Mouse (Mus musculus): Measurements from ENCODE around the gene Phactr4. TPM values are rescaled to one million over a fixed set of nuclear protein-coding genes. Genes with fewer than 3 reads are reported as not detected.
"Not testable (repeated sequence)": the region's sequence is repeated elsewhere in the genome, so short reads cannot be mapped to it uniquely, and the experiment has no call there.

Gene Phactr4
- polyA plus RNA-seq, 1 experiment from 2014 or later: 19.7 TPM

DNA sequence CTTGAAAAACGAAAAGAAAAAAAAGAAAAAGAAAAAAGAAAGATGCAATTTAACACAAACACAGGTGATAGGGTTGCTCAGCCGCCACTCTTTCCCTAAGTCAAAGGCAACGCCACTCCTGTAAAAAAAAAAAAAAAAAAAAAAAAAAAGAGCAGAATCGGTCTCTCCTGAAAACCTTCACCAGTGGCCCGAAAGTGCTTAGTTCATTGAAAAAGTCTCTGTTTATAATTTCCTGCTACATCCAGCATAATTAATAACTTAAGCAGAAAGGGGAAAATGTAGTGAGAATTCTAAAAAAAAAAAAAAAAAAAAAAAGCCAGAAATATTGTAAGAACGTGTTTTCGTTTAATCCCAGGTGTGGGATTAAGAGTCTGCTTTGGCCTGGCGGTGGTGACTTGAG is 22.2 kb upstream of the Phactr4 start:
- no peak overlapping the region for H3K27ac ChIP-seq
- 85% methylated on average over 8 of the region's 8 CpGs for WGBS
- 0 out of 2 replicates have a peak, but pooled peaks cover 4% of the 10 kb centered on the region for H3K9me3 ChIP-seq
- H3K4me1 ChIP-seq (replicated peaks): no peaks in the 10 kb centered on the region
- no peak overlapping the region for H3K9ac ChIP-seq (replicated peaks)
- no peaks in the 10 kb centered on the region for H3K27me3 ChIP-seq
- no peaks in the 10 kb centered on the region for H3K36me3 ChIP-seq
- no peak for ATAC-seq (ENCODE audit: insufficient number of reproducible peaks, insufficient read depth, low FRiP score, low TSS enrichment, low read depth)
- no peak overlapping the region for H3K4me3 ChIP-seq (replicated peaks)
- no peak overlapping the region for H3K4me2 ChIP-seq

DNA sequence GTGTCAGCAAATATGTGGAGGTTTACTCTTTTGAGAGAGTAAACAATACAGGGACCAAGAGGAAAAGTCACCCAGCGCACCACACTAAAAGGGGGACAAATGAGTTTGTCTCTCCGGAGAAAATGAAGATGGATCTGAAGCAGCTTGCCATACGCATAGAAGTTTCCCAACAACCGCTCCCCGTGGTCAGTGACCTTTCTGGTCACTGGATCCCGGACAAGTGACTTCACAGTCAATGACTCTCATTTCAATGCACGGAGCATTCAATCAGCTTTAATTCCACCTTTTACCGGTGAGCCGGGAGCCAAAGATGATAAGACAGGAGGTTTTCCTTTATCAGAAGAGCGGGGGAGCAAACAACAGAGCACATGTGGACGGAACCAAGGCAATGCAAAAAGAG is 15.6 kb upstream of the Phactr4 start:
- WGBS: 64% methylated on average over 11 of the region's 11 CpGs
- H3K4me3 ChIP-seq (replicated peaks): no peak overlapping the region
- ATAC-seq (ENCODE audit: insufficient number of reproducible peaks, insufficient read depth, low FRiP score, low TSS enrichment, low read depth): no peak
- no peaks in the 10 kb centered on the region for H3K27me3 ChIP-seq
- no peak overlapping the region for H3K27ac ChIP-seq
- no peak overlapping the region for H3K9ac ChIP-seq (replicated peaks)
- peaks cover 7% of the 10 kb centered on the region for H3K4me1 ChIP-seq (replicated peaks)
- H3K9me3 ChIP-seq: 0 out of 2 replicates have a peak, but pooled peaks cover 1% of the 10 kb centered on the region
- H3K36me3 ChIP-seq: no peaks in the 10 kb centered on the region
- no peak overlapping the region for H3K4me2 ChIP-seq

DNA sequence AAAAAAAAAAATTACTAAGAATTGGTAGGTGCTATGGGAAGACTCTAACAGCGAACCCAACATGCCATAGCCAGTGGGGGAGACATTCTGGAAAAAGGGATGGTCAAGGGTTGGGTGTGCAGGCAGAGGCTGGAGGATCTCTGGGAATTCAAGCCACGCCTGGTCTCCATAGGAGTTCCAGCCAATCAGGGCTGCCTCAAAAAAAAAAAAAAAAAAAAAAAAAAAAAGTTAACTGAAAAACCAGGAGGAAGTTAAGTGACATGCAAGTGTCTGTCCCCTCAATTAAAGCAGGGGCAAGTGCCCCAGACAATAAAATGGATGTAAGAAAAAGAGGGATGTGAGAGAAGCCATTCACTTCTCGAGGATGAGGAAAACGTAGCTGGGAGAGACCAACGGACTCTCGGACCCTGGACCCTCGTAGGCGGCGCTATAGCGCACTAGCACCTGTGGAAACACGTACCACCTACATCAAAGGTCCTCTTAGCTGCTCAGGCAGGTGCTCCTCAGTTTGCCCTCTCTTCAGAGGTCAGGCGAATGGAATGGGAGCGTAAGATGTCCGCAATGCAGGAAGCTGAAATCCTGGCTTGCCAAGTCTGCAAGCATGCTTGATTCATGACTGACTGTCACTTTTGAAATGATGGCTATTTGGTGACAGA is 10.6 kb upstream of the Phactr4 start:
- Histone ChIP-seq H3K4me1 (replicated peaks) (peaks cover 4% of the 10 kb centered on the region; the same call in 1 of the 2 replicates), H3K4me3 (replicated peaks) (peak overlapping the region; percentile 15), H3K4me2 (peak overlapping the region; percentile 45), H3K27ac (no peak overlapping the region), H3K9ac (replicated peaks) (no peak overlapping the region), H3K36me3 (no peaks in the 10 kb centered on the region), H3K9me3 (no peaks in the 10 kb centered on the region), H3K27me3 (no peaks in the 10 kb centered on the region)
- ATAC-seq (ENCODE audit: insufficient number of reproducible peaks, insufficient read depth, low FRiP score, low TSS enrichment, low read depth): no peak
- 11% methylated on average over 14 of the region's 14 CpGs for WGBS

DNA sequence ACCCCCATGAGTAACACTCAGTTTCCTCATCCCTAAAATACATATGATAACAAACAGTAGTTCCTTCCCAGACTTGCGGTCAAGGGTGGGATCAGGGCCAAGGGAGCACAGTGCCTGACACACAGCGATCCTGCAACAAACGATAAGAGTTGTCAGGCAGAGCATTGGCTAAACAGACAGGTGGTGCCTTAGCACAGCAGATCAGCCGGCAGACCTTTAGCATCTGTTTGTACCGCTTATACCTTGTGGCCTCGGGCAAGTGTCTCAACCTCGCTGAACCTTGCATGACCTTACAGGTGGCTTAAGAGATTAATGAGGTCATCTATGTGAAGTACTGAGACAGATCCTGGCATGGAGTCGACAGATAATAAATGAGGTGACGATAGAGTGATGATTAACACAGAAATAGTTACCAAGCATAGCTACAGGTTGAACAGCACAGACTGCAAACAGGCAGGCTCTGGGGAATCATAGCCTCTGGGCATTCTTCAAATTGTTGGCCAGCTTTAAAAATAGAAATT is 5.8 kb upstream of the Phactr4 start:
- H3K4me3 ChIP-seq (replicated peaks): no peak overlapping the region
- no peak overlapping the region for H3K9ac ChIP-seq (replicated peaks)
- peaks cover 4% of the 10 kb centered on the region; the same call in 1 of the 2 replicates for H3K9me3 ChIP-seq
- H3K27ac ChIP-seq: no peak overlapping the region
- peaks cover 3% of the 10 kb centered on the region; the same call in 1 of the 2 replicates for H3K4me1 ChIP-seq (replicated peaks)
- ATAC-seq (ENCODE audit: insufficient number of reproducible peaks, insufficient read depth, low FRiP score, low TSS enrichment, low read depth): no peak
- H3K36me3 ChIP-seq: no peaks in the 10 kb centered on the region
- WGBS: 31% methylated on average over 9 of the region's 9 CpGs
- H3K4me2 ChIP-seq: no peak overlapping the region
- H3K27me3 ChIP-seq: no peaks in the 10 kb centered on the region

DNA sequence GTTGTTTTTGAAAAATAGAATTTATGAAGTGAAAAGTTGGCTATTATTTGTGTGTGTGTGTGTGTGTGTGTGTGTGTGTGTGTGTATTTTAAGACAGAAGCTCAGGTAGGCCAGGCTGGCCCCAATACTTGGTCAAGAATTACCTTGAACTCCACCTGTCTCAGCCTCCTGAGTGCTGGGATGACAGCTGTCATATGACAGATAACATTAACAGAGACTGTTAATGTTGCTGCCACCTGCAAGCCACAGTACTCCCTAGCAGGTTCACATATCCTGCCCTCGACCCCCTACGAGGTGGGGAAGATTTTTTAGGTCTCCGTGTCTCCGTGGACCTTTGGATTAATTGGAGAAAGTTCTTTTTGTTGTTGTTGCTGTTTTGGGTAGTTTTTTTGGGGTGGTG is 5.2 kb upstream of the Phactr4 start:
- H3K4me3 ChIP-seq (replicated peaks): no peak overlapping the region
- no peak overlapping the region for H3K9ac ChIP-seq (replicated peaks)
- no peak overlapping the region for H3K27ac ChIP-seq
- WGBS: 85% methylated on average over 4 of the region's 4 CpGs
- no peaks in the 10 kb centered on the region for H3K4me1 ChIP-seq (replicated peaks)
- H3K9me3 ChIP-seq: peaks cover 4% of the 10 kb centered on the region; the same call in 1 of the 2 replicates
- no peak for ATAC-seq (ENCODE audit: insufficient number of reproducible peaks, insufficient read depth, low FRiP score, low TSS enrichment, low read depth)
- no peaks in the 10 kb centered on the region for H3K36me3 ChIP-seq
- no peaks in the 10 kb centered on the region for H3K27me3 ChIP-seq
- no peak overlapping the region for H3K4me2 ChIP-seq

- H3K27me3 ChIP-seq: no peaks in the 10 kb centered on the region
- no peak overlapping the region for H3K9ac ChIP-seq (replicated peaks)
- 73% methylated on average over 2 of the region's 2 CpGs for WGBS
- H3K9me3 ChIP-seq: peaks cover 4% of the 10 kb centered on the region; the same call in 1 of the 2 replicates
- no peak overlapping the region for H3K4me3 ChIP-seq (replicated peaks)
- no peak overlapping the region for H3K4me2 ChIP-seq
- H3K4me1 ChIP-seq (replicated peaks): peaks cover under 1% of the 10 kb centered on the region; the same call in 1 of the 2 replicates
- H3K27ac ChIP-seq: no peak overlapping the region
- no peak for ATAC-seq (ENCODE audit: insufficient number of reproducible peaks, insufficient read depth, low FRiP score, low TSS enrichment, low read depth)
- H3K36me3 ChIP-seq: no peaks in the 10 kb centered on the region
Observed at GRCm38 (mm10) chr4:132426021-132426420, 3.7 kb upstream of the Phactr4 start.

DNA sequence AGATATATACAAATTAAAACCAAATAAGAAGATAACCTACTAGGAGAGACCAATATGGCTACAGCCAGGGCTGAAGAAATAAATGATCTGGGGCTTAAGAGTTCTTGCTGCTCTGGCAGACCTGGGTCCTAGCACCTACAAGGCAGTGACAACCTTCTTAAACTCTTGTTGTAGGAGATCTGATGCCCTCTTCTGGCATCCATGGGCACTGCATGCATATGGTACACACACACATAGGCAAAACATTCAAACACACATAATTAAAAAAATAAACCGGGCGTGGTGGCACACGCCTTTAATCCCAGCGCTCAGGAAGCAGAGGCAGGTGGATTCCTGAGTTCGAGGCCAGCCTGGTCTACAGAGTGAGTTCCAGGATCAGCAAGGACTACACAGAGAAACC is 2.5 kb upstream of the Phactr4 start:
- Histone ChIP-seq H3K27ac (no peak overlapping the region), H3K4me3 (replicated peaks) (no peak overlapping the region), H3K4me2 (no peak overlapping the region), H3K36me3 (no peaks in the 10 kb centered on the region), H3K9ac (replicated peaks) (no peak overlapping the region), H3K27me3 (no peaks in the 10 kb centered on the region), H3K9me3 (peaks cover 4% of the 10 kb centered on the region; the same call in 1 of the 2 replicates), H3K4me1 (replicated peaks) (peaks cover 13% of the 10 kb centered on the region)
- ATAC-seq (ENCODE audit: insufficient number of reproducible peaks, insufficient read depth, low FRiP score, low TSS enrichment, low read depth): no peak
- WGBS: 92% methylated on average over 5 of the region's 5 CpGs

GRCm38 (mm10) chr4:132421556-132421922 is 750 bp downstream of the Phactr4 start:
- peaks cover 4% of the 10 kb centered on the region; the same call in 1 of the 2 replicates for H3K9me3 ChIP-seq
- no peaks in the 10 kb centered on the region for H3K36me3 ChIP-seq
- H3K9ac ChIP-seq (replicated peaks): peak overlapping the region; percentile 91
- peak overlapping the region; percentile 78 for H3K4me3 ChIP-seq (replicated peaks)
- peak overlapping the region; percentile 63 for H3K4me2 ChIP-seq
- peaks cover 22% of the 10 kb centered on the region for H3K4me1 ChIP-seq (replicated peaks)
- H3K27ac ChIP-seq: peak overlapping the region; percentile 99
- under 1% methylated on average over 12 of the region's 13 CpGs for WGBS
- ATAC-seq (ENCODE audit: insufficient number of reproducible peaks, insufficient read depth, low FRiP score, low TSS enrichment, low read depth): no peak
- H3K27me3 ChIP-seq: no peaks in the 10 kb centered on the region

DNA sequence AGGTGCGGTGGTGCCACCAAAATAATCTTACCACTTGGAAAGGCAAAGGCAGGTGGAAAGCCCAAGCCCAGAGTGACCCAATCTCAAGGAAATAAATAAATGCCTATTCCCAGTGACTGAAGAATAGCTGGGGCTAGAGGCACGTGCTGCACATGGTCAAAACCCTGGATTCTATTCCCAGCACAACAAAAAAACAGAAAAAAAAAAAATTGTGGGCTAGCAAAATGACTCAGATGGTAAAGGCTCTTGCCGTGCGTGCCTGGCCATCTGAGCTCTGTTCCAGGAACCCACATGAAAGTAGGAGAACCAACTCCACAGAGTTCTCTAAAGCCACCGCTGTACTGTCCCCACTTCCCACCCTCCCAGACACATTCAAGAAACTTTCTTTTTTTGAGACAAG is 1.8 kb downstream of the Phactr4 start:
- H3K9ac ChIP-seq (replicated peaks): peak overlapping the region; percentile 91; the same call in 1 of the 2 replicates
- no peaks in the 10 kb centered on the region for H3K36me3 ChIP-seq
- H3K9me3 ChIP-seq: peaks cover 4% of the 10 kb centered on the region; the same call in 1 of the 2 replicates
- no peak overlapping the region for H3K27ac ChIP-seq
- no peaks in the 10 kb centered on the region for H3K27me3 ChIP-seq
- H3K4me1 ChIP-seq (replicated peaks): peaks cover 32% of the 10 kb centered on the region
- ATAC-seq (ENCODE audit: insufficient number of reproducible peaks, insufficient read depth, low FRiP score, low TSS enrichment, low read depth): no peak
- WGBS: 85% methylated on average over 5 of the region's 5 CpGs
- H3K4me3 ChIP-seq (replicated peaks): peak overlapping the region; percentile 78
- H3K4me2 ChIP-seq: peak overlapping the region; percentile 63

GRCm38 (mm10) chr4:132415966-132416365 is 6.3 kb downstream of the Phactr4 start:
- ATAC-seq (ENCODE audit: insufficient number of reproducible peaks, insufficient read depth, low FRiP score, low TSS enrichment, low read depth): no peak
- Histone ChIP-seq H3K4me3 (replicated peaks) (no peak overlapping the region), H3K9ac (replicated peaks) (no peak overlapping the region), H3K27me3 (no peaks in the 10 kb centered on the region), H3K36me3 (peaks cover 14% of the 10 kb centered on the region), H3K4me1 (replicated peaks) (peaks cover 32% of the 10 kb centered on the region), H3K4me2 (no peak overlapping the region), H3K27ac (0 out of 2 replicates have a peak overlapping the region, but pooled peaks have one; percentile 17), H3K9me3 (no peaks in the 10 kb centered on the region)

GRCm38 (mm10) chr4:132413257-132413656 is 9.0 kb downstream of the Phactr4 start:
- 96% methylated on average over 4 of the region's 4 CpGs for WGBS
- peaks cover 17% of the 10 kb centered on the region; the same call in 1 of the 2 replicates for H3K4me1 ChIP-seq (replicated peaks)
- not testable (repeated sequence) for H3K27ac ChIP-seq; H3K4me3 ChIP-seq (replicated peaks); H3K4me2 ChIP-seq; H3K9me3 ChIP-seq; H3K27me3 ChIP-seq; H3K9ac ChIP-seq (replicated peaks); ATAC-seq (ENCODE audit: insufficient number of reproducible peaks, insufficient read depth, low FRiP score, low TSS enrichment, low read depth)
- peaks cover 25% of the 10 kb centered on the region for H3K36me3 ChIP-seq

Measured in limb, embryonic 12.5 days (tissue).